Mouse (Mus musculus) intestine, postnatal 0 days (tissue): Measurements from ENCODE around the gene Rnf6. TPM values are rescaled to one million over a fixed set of nuclear protein-coding genes. Genes with fewer than 3 reads are reported as not detected.

Experiments used
- ATAC-seq: fragments of 200-750 bp; cut with Nextera tagmentation; 2 replicates; pipeline ENCODE4 v1.8.0; 2017; ENCODE audit warnings: mild to moderate bottlenecking, moderate TSS enrichment, moderate library complexity
- H3K27ac ChIP-seq: fragments of 300-500 bp; sonication (generic); 2 replicates; pipeline ENCODE4 v1.5.1; 2014; ENCODE audit warnings: mild to moderate bottlenecking, low read depth, low read length, moderate library complexity
- H3K27me3 ChIP-seq: fragments of 300-500 bp; sonication (generic); replicated peaks from 2 replicates; pipeline ENCODE4 v1.6.1; 2014; ENCODE audit warnings: low read length, mixed read lengths; ENCODE audit not compliant: control insufficient read depth, insufficient read depth
- H3K36me3 ChIP-seq: fragments of 300-500 bp; sonication (generic); 2 replicates; pipeline ENCODE4 v1.6.1; 2014; ENCODE audit warnings: mild to moderate bottlenecking, moderate library complexity; ENCODE audit not compliant: control insufficient read depth, insufficient read depth
- H3K4me1 ChIP-seq: fragments of 300-500 bp; sonication (generic); replicated peaks from 2 replicates; pipeline ENCODE4 v1.6.1; 2014; ENCODE audit warnings: antibody characterized with exemption, low read length, mixed read lengths; ENCODE audit not compliant: control insufficient read depth, insufficient read depth
- H3K4me2 ChIP-seq: fragments of 300-500 bp; sonication (generic); replicated peaks from 2 replicates; pipeline ENCODE4 v1.6.1; 2014; ENCODE audit warnings: low read depth, mild to moderate bottlenecking, moderate library complexity
- H3K4me3 ChIP-seq: fragments of 300-500 bp; sonication (generic); 2 replicates; pipeline ENCODE4 v1.5.1; 2014; ENCODE audit warnings: low read depth, low read length
- H3K9ac ChIP-seq: fragments of 300-500 bp; sonication (generic); 2 replicates; pipeline ENCODE4 v1.6.1; 2014; ENCODE audit warnings: mild to moderate bottlenecking, low read depth, low read length
- H3K9me3 ChIP-seq: fragments of 300-500 bp; sonication (generic); 2 replicates; pipeline ENCODE4 v1.6.1; 2016; ENCODE audit warnings: mixed run types; ENCODE audit not compliant: control insufficient read depth
- CTCF ChIP-seq: sonication (generic); IDR thresholded peaks from 2 replicates; pipeline ENCODE4 v1.5.1; 2016; ENCODE audit warnings: low read depth, mild to moderate bottlenecking, control low read depth, antibody characterized with exemption, moderate library complexity
- WGBS: fragments of 180-500 bp; shearing (Covaris S2); extraction: QIAGEN DNeasy Blood & Tissue Kit; methylation state at CpG from one replicate; pipeline ENCODE4 v1.1.7; 2014; 5-methylcytosine and 5-hydroxymethylcytosine counted together
- polyA plus RNA-seq: library from polyadenylated mRNA; unstranded; fragments of >200 nt; fragmentation: Nextera tagmentation; extraction: Ambion mirVana; gene quantifications from 2 replicates; pipeline ENCODE4 v1.2.1, GENCODE M21; 2015

Rnf6 gene
- polyA plus RNA-seq, 1 experiment from 2014 or later, result 34.6 TPM

- ATAC-seq, result no peak
- H3K36me3 ChIP-seq, result peaks cover 11% of the 10 kb centered on the region
- H3K9ac ChIP-seq, result peak overlapping the region; percentile 85
- no peaks in the 10 kb centered on the region for H3K27me3 ChIP-seq
- H3K4me3 ChIP-seq, result peak overlapping the region; percentile 79
- TF ChIP-seq CTCF, result no peak
- WGBS, result 24% methylated on average over 6 of the region's 6 CpGs
- H3K27ac ChIP-seq, result peak overlapping the region; percentile 99; the same call in 1 of the 2 replicates
- H3K4me1 ChIP-seq, result no peaks in the 10 kb centered on the region
- no peaks in the 10 kb centered on the region for H3K9me3 ChIP-seq
- peak overlapping the region; percentile 66 for H3K4me2 ChIP-seq
Measured at GRCm38 (mm10) chr5:146221722-146222121, 367 bp upstream of the Rnf6 start.

DNA sequence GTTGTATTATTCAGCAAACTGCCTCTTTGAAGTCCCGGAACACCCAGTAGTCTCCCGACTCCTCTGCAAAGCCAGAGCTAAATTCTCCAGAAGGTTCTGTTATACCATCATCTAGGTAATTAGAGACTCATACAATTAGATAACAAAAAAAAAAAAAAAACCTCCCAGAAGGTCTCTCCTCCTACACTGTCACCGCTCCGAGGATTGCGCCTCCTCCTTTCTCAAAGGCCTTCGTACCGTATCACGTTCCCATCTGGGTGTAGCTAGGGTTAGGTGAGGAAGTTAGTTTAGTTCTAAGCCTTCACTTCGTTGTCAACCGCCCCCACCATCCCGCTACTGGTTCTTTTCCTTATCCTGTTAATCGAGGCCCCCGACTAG lies 865 bp downstream of the Rnf6 start:
- H3K36me3 ChIP-seq, result peaks cover 20% of the 10 kb centered on the region
- 6% methylated on average over 13 of the region's 13 CpGs for WGBS
- peak overlapping the region; percentile 79 for H3K4me3 ChIP-seq
- no peaks in the 10 kb centered on the region for H3K4me1 ChIP-seq
- H3K4me2 ChIP-seq, result peak overlapping the region; percentile 66
- TF ChIP-seq CTCF, result no peak
- H3K27me3 ChIP-seq, result no peaks in the 10 kb centered on the region
- peak overlapping the region; percentile 85 for H3K9ac ChIP-seq
- peak overlapping the region; percentile 99 for H3K27ac ChIP-seq
- H3K9me3 ChIP-seq, result no peaks in the 10 kb centered on the region
- ATAC-seq, result peak; percentile 43

DNA sequence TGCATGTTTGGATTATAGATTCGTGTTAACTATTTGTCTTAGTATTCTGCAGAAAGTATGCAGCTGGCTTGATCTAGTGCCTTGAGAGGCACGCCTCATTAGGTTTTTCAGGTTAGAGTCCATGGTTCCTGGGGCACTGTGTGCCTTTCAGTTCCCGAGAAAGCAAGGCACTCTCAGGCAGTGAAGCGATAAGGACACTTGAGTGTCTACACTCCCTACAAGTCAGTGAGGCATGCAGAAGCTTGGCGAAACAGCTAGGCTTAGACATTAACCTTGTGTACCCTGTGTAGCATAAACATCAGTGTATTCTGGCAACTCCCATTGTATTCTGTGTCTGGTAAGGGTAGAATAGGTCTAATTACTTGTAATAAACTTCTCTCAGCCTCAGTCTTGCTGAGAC lies 15.8 kb downstream of the Rnf6 start:
- peak; percentile 66 for ATAC-seq
- peak overlapping the region; percentile 46 for H3K27ac ChIP-seq
- no peaks in the 10 kb centered on the region for H3K27me3 ChIP-seq
- 67% methylated on average over 5 of the region's 5 CpGs for WGBS
- H3K4me2 ChIP-seq, result no peak overlapping the region
- TF ChIP-seq CTCF, result no peak
- no peak overlapping the region for H3K9ac ChIP-seq
- H3K9me3 ChIP-seq, result no peaks in the 10 kb centered on the region
- H3K4me1 ChIP-seq, result no peaks in the 10 kb centered on the region
- H3K4me3 ChIP-seq, result no peak overlapping the region
- H3K36me3 ChIP-seq, result peaks cover 72% of the 10 kb centered on the region

DNA sequence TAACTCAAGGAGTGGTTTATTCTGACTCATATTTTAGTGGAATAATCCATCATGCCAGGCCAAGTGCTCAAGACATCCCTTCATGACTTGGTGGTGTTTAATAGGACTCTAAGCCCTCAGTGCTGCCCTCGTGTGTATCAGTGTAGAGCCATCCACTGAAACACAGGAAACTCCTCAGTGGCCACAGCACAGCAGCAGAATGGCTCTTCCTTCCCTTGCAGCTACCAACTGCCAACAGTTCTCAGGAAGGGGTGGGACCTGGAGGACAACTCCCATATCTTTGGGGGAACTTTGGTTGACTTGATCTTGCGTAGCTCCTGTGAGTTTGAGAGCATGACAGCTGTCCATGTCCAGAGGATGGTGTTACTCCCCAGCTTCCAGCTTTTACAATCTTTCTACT lies 17.4 kb downstream of the Rnf6 start:
- TF ChIP-seq CTCF, result no peak
- Histone ChIP-seq H3K4me1 (no peaks in the 10 kb centered on the region), H3K4me2 (no peak overlapping the region), H3K9me3 (no peaks in the 10 kb centered on the region), H3K4me3 (no peak overlapping the region), H3K27me3 (no peaks in the 10 kb centered on the region), H3K27ac (no peak overlapping the region), H3K36me3 (peaks cover 61% of the 10 kb centered on the region), H3K9ac (no peak overlapping the region)
- no peak for ATAC-seq
- WGBS, result 79% methylated on average over 2 of the region's 2 CpGs

GRCm38 (mm10) chr5:146200580-146200979 lies 20.8 kb downstream of the Rnf6 start:
- WGBS, result 98% methylated on average over 6 of the region's 6 CpGs
- Histone ChIP-seq H3K27me3 (no peaks in the 10 kb centered on the region), H3K4me3 (no peak overlapping the region), H3K9me3 (no peaks in the 10 kb centered on the region), H3K4me2 (no peak overlapping the region), H3K36me3 (peaks cover 29% of the 10 kb centered on the region), H3K9ac (no peak overlapping the region), H3K27ac (no peak overlapping the region), H3K4me1 (no peaks in the 10 kb centered on the region)
- ATAC-seq, result no peak
- TF ChIP-seq CTCF, result peak; percentile 39; the same call in 1 of the 2 replicates

GRCm38 (mm10) chr5:146199540-146199939 lies 21.8 kb downstream of the Rnf6 start:
- no peak for ATAC-seq
- Histone ChIP-seq H3K27ac (no peak overlapping the region), H3K4me3 (no peak overlapping the region), H3K4me2 (no peak overlapping the region), H3K27me3 (no peaks in the 10 kb centered on the region), H3K9me3 (no peaks in the 10 kb centered on the region), H3K4me1 (no peaks in the 10 kb centered on the region), H3K9ac (no peak overlapping the region), H3K36me3 (peaks cover 20% of the 10 kb centered on the region)
- WGBS, result 82% methylated on average over 2 of the region's 2 CpGs
- peak; percentile 39; the same call in 1 of the 2 replicates for TF ChIP-seq CTCF

DNA sequence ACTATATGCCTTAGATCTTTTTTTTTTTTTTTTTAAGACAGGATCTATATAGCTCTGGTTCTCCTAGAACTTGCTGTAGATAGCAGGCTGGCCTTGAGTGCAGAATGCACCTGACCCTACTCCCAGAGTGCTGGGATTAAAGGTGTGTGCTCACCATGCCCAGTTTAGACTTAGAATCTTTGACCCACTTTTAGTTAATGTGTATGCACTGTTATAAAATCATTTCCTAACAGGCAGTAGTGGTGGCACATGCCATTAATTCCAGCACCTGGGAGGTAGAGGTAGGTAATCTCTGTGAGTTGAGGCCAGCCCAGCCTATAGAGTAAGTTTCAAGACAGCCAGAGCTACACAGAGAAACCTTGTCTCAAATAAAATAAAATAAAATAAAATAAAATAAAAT lies 22.3 kb downstream of the Rnf6 start:
- TF ChIP-seq CTCF, result no peak
- no peaks in the 10 kb centered on the region for H3K9me3 ChIP-seq
- no peak overlapping the region for H3K27ac ChIP-seq
- H3K4me3 ChIP-seq, result no peak overlapping the region
- H3K36me3 ChIP-seq, result peaks cover 15% of the 10 kb centered on the region; the same call in 1 of the 2 replicates
- no peak overlapping the region for H3K4me2 ChIP-seq
- no peak overlapping the region for H3K9ac ChIP-seq
- 0 out of 2 replicates have a peak, but pooled peaks have one; percentile 60 for ATAC-seq
- H3K4me1 ChIP-seq, result no peaks in the 10 kb centered on the region
- H3K27me3 ChIP-seq, result no peaks in the 10 kb centered on the region
